Mouse (Mus musculus) cerebellum, adult 9-11 months (tissue): Measurements from ENCODE around the gene Camk1.

ENCODE experiments used
- DNase-seq: peaks from one replicate; pipeline ENCODE4 v3.0.0; 2022

The Camk1 gene

DNA sequence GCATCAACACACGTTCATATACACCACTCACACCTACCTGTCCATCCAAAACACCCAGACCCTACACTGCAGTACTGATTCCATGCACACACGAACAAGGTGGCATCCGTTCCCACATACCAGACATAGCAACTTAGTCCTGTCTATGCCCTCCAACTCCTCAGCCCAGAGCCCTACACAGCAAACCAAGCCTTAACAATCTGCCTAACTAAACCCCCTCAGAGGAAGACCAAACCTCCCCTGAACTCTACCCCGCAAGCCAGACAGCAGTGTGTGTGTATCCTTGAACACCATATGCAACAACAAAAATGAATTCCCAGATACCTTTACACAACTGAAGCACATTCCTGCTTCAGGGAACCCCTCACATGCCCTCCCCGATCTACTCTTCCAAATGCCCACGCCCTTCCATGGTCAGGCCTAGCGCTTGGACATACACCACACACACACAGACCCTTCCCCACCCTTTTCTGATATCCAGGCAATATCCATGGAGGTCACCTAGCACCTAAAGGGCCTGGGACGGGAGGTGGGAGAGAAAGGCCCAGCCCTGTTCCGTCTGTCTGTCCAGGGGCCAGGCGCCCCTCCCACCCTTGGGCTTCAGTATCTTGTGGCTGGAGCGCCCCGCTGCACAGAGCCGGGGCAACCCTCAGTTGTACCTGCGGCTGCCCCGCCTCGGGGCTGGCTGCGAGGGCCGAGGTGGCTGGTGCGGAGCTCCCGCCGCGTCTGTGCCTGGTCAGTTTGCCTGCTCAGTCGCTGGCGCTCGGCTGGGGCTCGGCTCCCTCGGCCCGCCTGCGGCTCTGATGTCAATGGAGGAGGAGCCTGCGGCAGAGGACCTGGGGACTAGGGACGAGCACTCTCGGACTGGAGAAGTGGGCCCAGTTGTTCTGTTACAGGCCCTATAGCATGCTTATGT is at the start of gene Camk1:
Gene Camk1 (minus strand): TSS at position 808 of the 916 bp plus-strand sequence.
- peak; percentile 87 for DNase-seq

DNA sequence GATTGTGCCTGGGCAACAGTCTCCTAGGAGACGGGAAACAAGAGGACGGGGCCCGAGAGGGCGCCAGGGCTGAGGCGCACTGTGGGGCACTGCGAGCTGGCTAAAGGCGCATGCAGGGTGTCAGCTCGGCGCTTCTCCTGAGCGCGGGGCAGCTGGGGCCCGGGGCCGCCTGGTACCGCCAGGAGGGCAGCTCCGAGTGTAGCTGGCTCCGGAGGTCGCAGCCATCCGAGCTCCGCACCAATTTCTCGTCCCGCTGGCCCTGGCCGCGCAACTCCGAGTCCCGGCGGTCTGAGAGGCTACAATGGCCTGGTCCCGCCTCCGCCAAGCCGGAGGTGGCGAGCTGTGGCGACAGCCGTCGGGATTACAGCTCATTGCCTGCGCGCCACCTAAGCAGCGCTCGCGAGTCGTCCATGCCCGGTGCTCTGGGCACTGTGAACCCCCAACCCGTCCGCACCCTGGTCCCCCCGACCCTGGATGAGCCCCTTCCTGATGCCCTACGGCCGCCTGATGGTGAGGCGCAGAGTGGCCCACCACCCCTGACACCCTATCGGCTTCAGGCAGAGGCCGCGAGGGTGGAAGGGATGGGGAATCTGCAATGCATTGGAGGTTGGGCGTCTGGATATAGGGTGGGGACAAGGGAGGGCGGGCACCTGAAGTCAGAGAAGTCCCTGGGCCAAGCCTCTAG is 48.7 kb upstream of the Camk1 start:
- peak; percentile 56 for DNase-seq

DNA sequence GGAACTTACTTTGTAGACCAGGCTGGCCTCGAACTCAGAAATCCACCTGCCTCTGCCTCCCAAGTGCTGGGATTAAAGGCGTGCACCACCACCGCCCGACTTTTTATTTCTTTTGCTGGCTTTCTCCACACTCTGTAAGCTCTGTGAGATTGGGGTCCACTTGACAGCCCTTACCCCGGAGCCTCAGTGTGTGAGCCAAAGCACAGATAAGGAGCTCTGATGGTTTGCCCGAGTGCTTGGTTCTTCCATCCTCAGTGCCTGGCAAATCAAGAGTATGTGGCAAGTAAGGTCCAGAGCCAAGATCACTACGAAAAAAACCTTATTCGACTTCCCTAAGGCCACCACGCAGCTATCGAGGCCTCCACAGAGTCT is 48.2 kb upstream of the Camk1 start:
- DNase-seq, result no peak

DNA sequence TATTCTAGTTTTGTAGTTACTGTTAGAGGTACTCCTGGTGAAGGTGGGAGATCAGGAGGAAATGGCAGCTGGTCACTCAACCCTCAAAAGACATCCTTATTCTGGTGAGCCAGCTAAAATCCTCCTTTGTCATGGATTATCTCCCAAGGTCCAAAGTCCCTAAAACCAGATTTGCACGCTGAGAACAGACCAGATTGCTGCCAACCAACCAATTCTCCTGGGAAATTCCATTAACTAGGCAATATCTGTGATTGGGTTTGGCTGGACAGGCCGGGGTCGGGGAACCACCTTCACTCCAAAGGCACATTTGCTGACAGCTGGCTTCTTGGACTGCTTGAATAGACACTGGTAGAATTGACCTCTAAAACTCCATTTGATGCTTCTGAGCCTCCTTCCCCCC is 46.9 kb upstream of the Camk1 start:
- no peak for DNase-seq

DNA sequence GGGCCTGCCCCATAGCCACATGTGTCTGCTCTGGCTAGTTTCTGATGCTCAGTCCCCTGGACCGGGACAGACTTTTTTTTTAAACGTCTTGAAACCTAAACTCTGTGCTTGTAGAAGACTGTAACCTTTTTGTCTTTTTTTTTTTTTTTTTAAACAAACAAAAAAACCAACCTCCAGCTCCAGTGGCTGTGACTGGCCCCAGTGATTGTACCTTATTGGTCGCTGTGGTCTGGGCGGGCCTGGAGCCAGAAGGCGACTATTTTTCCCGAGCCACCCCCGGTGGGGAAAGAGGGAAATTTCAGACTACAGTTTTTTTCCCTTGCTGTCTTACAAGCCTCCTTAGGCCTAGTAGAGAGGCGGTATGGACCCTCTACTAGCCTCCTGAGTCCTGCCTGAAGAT is 45.2 kb upstream of the Camk1 start, which contains the start of gene Ttll3:
Gene Ttll3 (plus strand): TSS at position 301 of the 400 bp plus-strand sequence.
- DNase-seq, result no peak

DNA sequence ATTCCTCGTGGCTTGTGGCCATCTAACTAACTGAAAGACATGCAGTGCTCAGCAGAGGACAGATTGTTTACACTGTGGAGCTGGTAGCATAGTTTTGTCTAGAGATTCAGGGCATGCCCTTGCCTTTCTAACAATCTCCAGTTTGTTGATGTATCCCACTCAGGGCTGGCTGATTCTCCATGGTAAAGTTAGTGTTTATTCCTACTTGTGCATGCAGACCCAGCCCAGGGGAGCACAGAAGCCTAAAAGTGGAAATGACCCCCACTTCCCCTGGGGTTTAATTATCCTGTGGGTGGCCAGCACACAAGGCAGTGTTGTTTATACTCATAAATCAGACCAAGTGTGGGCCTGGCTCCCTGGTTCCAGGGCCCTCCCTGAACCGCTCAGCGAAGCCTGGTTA is 42.2 kb upstream of the Camk1 start:
- DNase-seq, result no peak

DNA sequence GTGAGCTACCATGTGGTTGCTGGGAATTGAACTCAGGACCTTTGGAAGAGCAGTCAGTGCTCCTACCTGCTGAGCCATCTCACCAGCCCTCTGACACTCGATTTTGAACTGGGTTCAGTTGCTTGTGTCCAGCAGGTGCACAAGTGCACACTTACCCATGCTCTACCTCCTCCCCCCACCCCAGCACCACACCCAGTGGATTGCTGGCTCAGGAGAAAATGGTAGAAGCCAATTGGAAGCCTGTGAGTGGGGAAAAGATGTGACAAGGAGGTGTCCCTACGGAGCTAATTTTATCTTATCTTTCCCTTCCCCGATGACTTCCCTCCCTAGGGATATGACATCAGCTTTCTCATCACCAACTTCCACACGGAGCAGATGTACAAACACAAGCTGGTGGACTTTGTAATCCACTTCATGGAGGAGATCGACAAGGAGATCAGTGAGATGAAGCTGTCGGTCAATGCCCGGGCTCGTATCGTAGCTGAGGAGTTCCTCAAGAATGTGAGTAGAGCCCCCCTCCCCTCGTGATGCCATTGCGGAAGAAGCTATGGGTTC is 41.5 kb upstream of the Camk1 start:
- DNase-seq, result no peak

DNA sequence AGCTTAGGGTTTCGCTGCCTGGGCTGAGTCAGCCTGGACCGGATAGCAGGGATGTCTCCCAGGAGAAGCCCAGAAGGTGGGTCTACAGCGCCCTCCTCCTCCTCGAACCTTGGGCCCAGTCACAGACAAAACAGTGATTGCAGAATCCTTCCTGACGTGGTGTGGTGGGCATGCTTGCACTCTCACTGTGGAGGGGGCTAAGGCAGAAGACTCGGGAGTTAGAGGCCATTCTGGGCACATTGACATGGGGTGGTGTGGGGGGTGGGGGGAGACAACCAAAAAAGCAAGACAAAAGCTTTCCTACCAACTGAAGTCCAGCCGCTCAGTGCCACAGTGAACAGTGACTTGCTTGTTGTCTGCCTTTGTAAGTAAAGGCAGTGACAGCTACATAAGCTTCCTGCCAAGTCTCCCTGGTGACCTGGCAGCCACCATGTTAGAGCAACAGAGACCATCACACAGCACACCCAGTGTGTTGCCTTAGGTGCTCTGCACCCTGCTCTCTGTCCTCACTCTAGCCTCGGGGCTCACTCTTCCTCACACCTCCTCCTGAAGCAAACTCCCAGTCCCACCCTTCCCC is 40.7 kb upstream of the Camk1 start:
- peak; percentile 52 for DNase-seq

DNA sequence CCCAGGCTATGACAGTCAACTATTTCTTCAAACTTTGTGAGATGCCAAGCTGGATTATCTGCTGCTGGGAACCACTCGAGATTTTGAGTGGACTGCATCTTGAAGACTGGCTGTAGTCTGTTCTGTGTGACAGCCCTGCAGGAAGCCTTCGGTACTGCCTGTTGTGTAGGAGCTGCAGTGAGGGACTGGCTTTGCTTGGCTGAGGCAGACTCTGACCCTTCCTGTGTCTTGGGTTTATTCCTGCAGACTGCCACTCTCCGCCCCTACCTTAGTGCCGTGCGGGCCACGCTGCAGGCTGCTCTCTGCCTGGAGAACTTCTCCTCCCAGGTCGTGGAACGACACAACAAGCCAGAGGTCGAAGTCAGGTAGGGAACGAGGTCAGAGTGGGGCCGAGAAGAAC is 36.7 kb upstream of the Camk1 start:
- DNase-seq, result no peak

DNA sequence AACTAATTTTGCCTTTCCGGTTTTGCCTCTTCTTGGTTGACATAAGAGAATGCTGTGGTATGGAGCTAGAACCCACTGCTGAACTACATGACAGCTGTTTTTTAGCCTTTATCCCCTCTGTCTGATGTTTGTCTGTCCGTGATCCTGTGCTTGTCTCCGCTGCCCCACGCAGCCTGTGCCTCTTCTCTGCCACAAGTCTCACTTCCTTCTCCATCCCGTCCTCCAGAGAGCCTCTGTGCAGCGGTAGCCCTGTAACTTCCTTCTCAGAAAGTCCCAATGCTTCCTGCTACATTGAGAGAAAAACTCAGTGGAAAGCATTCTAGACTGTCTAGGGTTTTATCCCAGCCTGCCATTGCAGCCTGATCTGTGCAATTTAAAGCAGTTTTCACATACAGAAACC is 35.5 kb upstream of the Camk1 start:
- DNase-seq, result no peak

DNA sequence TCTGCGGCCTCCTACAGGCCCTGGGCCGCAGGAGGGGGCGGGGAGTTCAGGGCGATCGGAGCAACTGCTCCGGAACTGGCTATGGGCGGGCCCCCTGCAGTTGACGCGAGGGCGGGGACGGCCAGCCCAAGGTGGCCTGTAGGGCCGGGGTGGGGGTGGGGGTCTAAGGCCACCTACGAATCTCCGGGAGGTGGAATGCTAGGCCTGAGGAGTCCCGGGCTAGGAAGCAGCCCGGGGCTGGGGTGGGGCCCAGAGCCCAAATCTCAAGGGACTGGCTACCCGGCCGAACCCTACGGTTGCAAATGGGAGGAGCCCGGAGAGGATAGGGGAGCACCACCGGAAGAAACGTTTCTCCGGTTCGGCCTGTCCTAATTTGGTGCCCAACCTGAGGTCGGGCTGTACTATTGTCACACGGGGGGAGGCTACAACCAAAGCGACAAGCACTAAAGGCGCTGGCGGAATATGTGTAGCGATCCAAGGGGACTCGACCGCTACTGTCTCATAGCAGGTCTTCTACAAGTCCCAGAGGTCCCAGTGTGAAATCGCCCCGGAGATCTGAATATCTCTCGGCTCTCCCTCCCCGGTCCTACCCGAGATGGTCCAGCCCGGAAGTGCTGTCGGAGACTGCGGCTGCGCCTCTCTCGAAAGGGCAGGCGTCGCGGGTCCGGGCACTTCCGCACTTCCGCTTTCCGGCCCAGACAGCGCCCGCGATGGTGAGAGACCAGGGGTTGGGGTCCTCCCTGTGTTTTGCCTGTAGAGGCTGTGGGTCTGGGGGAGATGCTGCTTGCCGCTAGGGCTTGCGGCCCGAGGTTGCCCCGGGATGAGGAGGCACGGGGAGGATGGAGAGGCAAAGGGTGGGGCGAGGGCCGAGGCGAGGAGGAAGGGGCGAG is 34.0 kb upstream of the Camk1 start, which contains the start of the genes Tada3 and Arpc4:
Gene Tada3 (minus strand): TSS at position 388 of the 890 bp plus-strand sequence.
Gene Arpc4 (plus strand): TSS at position 620 of the 890 bp plus-strand sequence.
- DNase-seq, result peak; percentile 93

DNA sequence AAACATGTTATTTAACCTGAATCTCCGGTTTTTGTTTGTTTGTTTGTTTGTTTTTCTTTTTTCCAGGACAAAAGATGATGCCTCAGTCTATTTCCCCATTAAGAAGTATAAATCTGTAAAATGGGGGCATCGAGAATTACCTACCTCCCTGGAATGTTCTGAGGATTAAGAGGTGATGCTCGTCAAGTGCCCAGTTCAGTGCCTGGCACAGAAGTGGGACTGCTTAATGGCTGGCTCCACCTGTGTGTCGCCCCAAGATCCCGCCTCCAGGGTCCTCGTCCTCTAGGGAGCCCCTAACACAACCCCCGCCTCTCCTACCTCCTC is 33.4 kb upstream of the Camk1 start:
- DNase-seq, result no peak

DNA sequence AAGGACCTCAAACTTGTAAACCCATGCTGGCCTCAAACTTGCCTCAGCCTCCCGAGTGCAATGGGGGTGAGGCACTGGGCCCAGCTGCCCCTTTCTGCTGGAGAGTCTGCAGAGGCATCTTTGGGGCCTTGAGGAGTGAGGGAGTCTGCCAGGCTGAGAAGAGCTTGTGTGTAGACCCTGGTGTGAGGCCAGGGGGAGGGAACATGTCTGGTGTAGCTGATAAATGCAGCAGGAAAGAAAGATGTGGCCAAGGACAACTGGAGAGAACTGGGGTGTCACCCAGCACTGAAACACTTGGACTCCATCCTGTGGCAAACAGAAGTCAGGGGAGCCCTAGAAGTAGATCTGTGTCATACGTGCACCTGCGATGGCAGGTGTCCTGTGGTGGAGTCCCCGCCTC is 29.7 kb upstream of the Camk1 start:
- no peak for DNase-seq

DNA sequence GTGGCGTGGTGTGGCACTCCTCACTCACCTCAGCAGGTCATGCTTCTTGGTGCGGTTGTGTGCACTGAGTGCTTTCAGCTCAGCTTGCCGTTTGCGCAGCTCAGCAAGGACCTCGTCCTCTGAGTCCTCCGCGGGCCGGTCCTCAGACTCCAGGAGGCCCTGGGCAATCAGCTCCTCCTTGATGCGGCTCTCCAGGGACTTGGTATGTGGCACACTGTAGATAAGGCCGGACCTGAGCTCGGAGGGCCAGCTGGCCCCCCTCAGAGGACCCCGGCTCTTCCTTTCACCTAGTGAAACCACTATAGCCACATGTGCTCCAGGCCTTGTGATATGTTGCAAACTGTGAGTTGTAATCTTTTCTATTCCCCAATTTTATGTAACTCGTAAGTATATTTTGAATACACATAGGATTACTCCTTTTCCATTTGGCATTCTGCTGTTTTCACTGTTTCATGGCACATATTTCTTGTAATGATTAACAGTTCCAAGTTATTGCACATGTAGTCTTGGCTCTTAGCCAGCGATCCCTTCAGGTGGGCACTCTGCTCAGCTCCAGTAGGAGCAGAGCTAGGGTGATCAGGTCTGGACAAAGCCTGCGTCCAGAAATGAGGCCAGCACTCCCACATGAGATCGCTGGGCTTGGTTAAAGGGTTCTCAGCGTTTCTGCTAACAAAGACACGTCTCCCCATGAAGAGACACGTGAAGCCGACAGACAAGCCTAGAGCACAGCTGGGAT is 26.6 kb upstream of the Camk1 start:
- DNase-seq, result no peak

DNA sequence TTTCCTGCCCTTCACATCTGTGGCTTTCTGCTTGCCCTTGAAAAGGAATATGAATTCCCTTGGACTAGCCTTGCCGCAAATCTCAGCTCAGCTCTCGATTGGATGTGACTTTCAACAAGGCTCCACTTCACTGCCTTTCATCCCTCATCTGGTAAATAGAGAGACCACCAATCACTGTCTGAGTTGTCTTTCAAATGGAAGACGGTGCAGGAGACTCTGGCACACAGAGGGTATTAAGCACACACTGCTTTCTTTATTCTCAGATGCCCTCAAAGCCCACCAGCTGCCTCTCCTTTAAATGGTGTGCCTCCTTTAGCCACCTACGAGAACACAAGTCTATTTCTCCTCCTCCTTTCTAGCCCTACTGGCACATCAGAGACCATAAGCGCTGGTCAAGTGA is 24.8 kb upstream of the Camk1 start:
- no peak for DNase-seq

DNA sequence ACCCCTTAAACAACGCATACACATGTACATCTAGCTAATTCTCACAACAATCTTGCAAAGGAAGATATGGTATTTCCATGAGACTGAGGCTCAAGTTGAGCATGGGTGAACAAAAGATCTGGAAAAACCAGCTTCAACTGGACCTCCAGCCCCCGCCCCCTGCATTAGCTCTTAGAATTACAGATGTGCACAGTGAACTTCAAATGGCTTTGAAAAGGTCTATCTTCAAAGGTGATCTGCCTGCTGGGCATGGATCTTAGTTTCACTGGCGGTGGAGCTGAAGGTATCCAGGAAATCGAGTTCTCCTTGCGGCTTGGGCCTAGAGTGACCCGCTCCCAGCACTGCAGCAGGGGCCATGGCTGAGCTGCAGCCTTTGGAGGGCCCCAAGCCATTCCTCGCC is 24.3 kb upstream of the Camk1 start:
- DNase-seq, result no peak

DNA sequence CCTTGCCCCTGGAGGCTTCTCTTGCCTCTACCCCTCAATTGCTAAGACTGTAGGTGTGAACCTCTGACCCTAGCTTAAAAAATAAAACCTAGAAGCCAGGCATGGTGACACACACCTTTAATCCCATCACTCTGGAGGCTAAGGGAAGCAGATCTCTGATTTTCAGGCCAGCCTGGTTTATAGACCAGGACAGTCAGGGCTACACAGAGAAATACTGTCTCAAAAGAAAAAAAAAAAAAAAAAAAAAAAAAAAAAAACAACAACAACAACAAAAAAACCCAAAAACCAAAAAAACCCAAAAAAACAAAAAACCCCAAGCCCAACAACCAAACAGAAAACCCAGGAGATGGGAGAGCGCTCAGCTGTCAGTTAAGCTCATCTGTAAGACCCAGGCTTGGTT is 23.8 kb upstream of the Camk1 start:
- DNase-seq, result no peak

DNA sequence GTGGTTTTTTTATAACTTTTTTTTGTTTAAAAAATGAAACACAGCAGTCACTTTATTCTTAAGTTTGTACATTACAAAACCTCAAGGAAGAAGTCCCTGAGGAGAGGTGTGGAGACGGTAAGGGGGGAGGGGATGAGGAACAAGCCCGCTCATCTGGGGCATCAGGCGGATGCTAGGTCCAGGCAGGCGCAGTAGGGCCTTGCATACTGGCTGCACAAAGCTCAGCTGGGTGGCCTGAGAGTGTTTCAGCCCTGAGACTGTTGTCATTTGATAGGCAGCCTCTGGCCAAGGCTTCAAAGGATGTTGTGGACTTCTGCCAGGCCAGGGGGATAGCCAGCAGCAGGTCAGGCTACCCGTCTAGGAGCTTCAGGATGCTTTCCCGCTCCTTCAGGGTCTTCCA is 22.9 kb upstream of the Camk1 start:
- no peak for DNase-seq

DNA sequence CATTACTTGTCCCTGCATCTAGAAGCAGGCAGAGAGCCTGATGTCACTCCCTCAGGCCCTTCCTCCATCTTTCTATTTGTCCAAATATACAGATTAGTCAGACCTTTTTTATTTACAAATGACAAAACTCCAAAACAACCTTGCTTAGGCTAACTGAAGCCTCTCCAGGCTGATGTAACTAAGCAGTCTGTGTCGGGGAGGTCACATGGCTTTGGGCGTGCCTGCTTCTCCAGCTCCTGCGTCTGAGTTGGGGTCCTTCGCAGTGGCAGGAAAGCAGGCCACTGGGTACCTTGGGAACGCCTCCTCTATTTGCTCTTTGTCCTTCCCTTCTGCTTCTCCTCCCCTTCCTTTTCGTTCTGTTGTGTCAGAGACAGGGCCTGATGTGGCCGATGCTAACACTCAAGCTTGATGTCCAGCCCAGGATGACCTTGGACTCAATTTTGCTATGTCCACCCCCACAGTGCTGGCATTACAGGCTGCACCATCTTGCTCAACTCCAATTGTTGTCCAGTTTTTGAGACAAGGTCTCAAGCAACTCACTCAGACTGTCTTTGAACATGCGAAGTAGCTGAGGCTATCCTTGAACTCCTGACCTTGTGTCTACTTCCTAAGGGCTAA is 20.8 kb upstream of the Camk1 start:
- DNase-seq, result no peak

DNA sequence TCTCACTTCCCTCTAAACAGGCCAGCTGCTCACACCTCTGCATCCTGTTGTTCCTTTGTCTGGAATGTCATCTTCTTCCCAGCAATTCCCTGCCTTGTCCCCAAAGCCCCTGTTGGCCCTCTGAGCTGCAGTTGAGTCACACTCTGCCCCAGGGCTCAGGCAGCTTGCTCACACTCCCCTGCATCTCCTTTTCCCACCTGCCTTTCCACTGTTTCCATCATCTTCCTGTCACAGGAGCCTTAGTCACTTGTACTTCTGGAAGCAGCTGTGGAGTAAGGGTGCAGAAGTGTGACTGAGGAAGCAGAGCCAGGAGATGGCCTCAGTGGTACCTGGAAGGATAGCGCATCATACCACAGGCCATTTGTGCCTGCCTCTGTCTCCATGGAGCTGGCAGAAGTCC is 18.5 kb upstream of the Camk1 start:
- DNase-seq, result no peak

DNA sequence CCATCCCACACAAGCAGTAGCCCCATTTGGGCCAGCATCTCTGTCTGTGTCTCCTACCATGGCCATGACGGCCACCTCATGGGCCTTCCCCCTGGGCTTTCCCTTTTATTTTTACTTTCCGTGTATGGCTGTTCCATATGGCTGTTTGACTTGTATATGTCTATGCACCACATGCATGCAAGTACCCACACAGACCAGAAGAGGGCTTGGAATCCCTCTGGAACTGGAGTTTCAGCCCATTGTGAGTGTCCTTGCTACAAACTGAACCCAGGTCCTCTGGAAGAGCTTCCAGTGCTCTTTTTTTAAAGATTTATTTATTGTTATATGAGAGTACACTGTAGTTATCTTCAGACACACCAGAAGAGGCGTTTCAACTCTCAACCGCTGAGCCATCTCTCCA is 17.7 kb upstream of the Camk1 start:
- DNase-seq, result no peak
